Mouse (Mus musculus): ENCODE results near the gene Tfg. TPM values are rescaled to one million over a fixed set of nuclear protein-coding genes. Genes with fewer than 3 reads are reported as not detected.

Tfg gene
- total and polyA plus RNA-seq, 3 experiments, result 50.9 to 113 TPM; not detected in 1

DNA sequence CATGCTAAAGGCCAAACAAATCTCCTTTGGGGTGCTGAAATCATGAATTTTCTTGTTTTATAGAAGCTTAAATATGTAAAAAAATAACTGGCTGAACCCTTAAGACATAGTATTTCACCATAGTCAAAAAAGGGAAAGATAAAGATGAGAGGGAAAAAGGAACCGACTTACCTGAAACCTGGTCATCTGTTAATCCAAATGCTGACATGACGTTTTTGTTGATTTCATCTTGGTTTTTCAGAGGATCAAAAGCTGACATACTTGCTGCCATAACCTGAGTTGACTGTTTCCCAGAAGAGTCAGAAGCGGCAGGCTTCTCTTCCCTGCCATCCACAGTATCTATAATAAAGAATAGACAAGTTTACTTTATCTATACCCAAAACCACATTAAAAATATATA is 16.4 kb downstream of the Tfg start:
- Histone ChIP-seq H3K4me1 (ENCODE audit: control insufficient read depth in 1 of 2, insufficient read depth in 2 of 2, low read length in 2 of 2) (no peaks in the 10 kb centered on the region), H3K27me3 (ENCODE audit: control insufficient read depth in 1 of 2, insufficient read depth in 2 of 2, low read length in 2 of 2) (no peaks in the 10 kb centered on the region), H3K9ac (ENCODE audit: control insufficient read depth, low read depth, low read length, poor library complexity, severe bottlenecking) (no peak overlapping the region), H3K4me3 (ENCODE audit: control insufficient read depth in 1 of 2, insufficient read depth in 1 of 2, low read depth in 2 of 2, low read length in 2 of 2) (no peak overlapping the region), H3K27ac (ENCODE audit: control insufficient read depth, low read depth, low read length) (no peak overlapping the region), H3K79me2 (ENCODE audit: control insufficient read depth, insufficient read depth, low read length, poor library complexity) (peaks cover 2% of the 10 kb centered on the region; the same call in 1 of the 2 replicates), H3K36me3 (ENCODE audit: control insufficient read depth in 1 of 2, insufficient read depth in 2 of 2, low read length in 2 of 2) (peaks cover 0 to 64% of the 10 kb centered on the region in 2 experiments; a peak in 2 of 4 replicates), H3K9me3 (replicated peaks; ENCODE audit: insufficient read depth, low read length) (no peaks in the 10 kb centered on the region)
- no peak for DNase-seq (ENCODE audit: low read depth, low spot score)
- no peak for TF ChIP-seq NELFE (IDR thresholded peaks at IDR 0.05; ENCODE audit: low read depth, low read length)
- TF ChIP-seq MAFK (IDR thresholded peaks at IDR 0.05; ENCODE audit: borderline replicate concordance, low read depth, low read length), result peak; percentile 38; the same call in 1 of the 2 replicates

DNA sequence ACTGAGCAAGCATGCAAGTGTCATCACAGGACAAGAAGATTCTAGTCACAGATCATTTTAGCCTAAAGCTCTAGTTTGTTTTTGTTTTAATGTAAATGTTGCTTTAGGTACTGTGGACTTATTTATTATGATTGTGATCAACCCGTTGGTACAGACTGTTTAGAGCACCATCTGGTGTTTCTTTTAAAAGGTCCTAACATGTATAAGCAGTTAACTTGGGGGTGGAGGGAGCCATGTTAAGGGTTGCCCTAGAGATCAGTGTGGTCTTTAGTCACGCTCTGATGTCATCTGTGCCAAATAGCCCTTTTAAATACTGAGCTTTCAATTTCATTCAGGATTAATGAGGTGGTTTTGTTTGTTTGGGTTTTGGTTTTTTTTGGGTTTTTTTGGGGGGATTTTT is 20.8 kb downstream of the Tfg start:
- H3K79me2 ChIP-seq (ENCODE audit: control insufficient read depth, insufficient read depth, low read length, poor library complexity), result no peaks in the 10 kb centered on the region
- no peak for DNase-seq (ENCODE audit: low read depth, low spot score)
- TF ChIP-seq MAFK (IDR thresholded peaks at IDR 0.05; ENCODE audit: borderline replicate concordance, low read depth, low read length) (no peak), RAD21 (IDR thresholded peaks at IDR 0.05; ENCODE audit: low read depth, low read length) (no peak), MEF2A (IDR thresholded peaks at IDR 0.05; ENCODE audit: extremely low read depth, insufficient replicate concordance, low read depth, low read length, poor library complexity, severe bottlenecking) (no peak), TAL1 (IDR thresholded peaks at IDR 0.05; ENCODE audit: low read length) (no peak), BHLHE40 (IDR thresholded peaks at IDR 0.05; ENCODE audit: borderline replicate concordance, low read depth, low read length) (no peak), CHD2 (IDR thresholded peaks at IDR 0.05; ENCODE audit: low read length) (no peak), ZC3H11A (IDR thresholded peaks at IDR 0.05; ENCODE audit: low read depth, low read length) (no peak), MXI1 (IDR thresholded peaks at IDR 0.05; ENCODE audit: low read depth, low read length) (no peak), KAT2A (conservative IDR thresholded peaks at IDR 0.05; ENCODE audit: low read depth, low read length) (no peak), TBP (IDR thresholded peaks at IDR 0.05; ENCODE audit: low read depth, low read length) (no peak), MAX (IDR thresholded peaks at IDR 0.05; ENCODE audit: low read length) (no peak), E2F4 (IDR thresholded peaks at IDR 0.05; ENCODE audit: borderline replicate concordance, low read depth, low read length) (no peak), GABPA (IDR thresholded peaks at IDR 0.05; ENCODE audit: low read depth, low read length) (no peak), NRF1 (IDR thresholded peaks at IDR 0.05; ENCODE audit: insufficient read depth, low read depth, low read length, poor library complexity, severe bottlenecking) (no peak), POLR2A (IDR thresholded peaks at IDR 0.05; ENCODE audit: control insufficient read depth in 1 of 2, insufficient read depth in 1 of 2, low read depth in 1 of 2, low read length in 2 of 2, poor library complexity in 1 of 2) (no peak), MYC (IDR thresholded peaks at IDR 0.05; ENCODE audit: low read depth, low read length) (no peak), GATA1 (IDR thresholded peaks at IDR 0.05; ENCODE audit: low read depth, low read length) (no peak), ELF1 (IDR thresholded peaks at IDR 0.05; ENCODE audit: low read depth, low read length) (no peak), TCF12 (IDR thresholded peaks at IDR 0.05; ENCODE audit: low read depth, low read length) (no peak), UBTF (IDR thresholded peaks at IDR 0.05; ENCODE audit: borderline replicate concordance, insufficient read depth, low read depth, low read length) (no peak)
- H3K27me3 ChIP-seq (ENCODE audit: control insufficient read depth in 1 of 2, insufficient read depth in 2 of 2, low read length in 2 of 2), result no peaks in the 10 kb centered on the region
- H3K4me3 ChIP-seq (ENCODE audit: control insufficient read depth in 1 of 2, insufficient read depth in 1 of 2, low read depth in 2 of 2, low read length in 2 of 2), result no peak overlapping the region
- no peak overlapping the region for H3K9ac ChIP-seq (ENCODE audit: control insufficient read depth, low read depth, low read length, poor library complexity, severe bottlenecking)
- no peaks in the 10 kb centered on the region for H3K9me3 ChIP-seq (replicated peaks; ENCODE audit: insufficient read depth, low read length)
- H3K36me3 ChIP-seq (ENCODE audit: control insufficient read depth in 1 of 2, insufficient read depth in 2 of 2, low read length in 2 of 2), result peaks cover 0 to 64% of the 10 kb centered on the region in 2 experiments; a peak in 2 of 4 replicates
- H3K27ac ChIP-seq (ENCODE audit: control insufficient read depth, low read depth, low read length), result no peak overlapping the region
- H3K4me1 ChIP-seq (ENCODE audit: control insufficient read depth in 1 of 2, insufficient read depth in 2 of 2, low read length in 2 of 2), result no peaks in the 10 kb centered on the region; a peak in 1 of 4 replicates
